Mouse (Mus musculus) lung, postnatal 10 days (tissue): ENCODE data around the gene Dpy19l2.
A peak's percentile ranks its signal among the peaks of the same experiment; 100 is the strongest.
"Not testable (repeated sequence)": the region's sequence is repeated elsewhere in the genome, so short reads cannot be mapped to it uniquely, and the experiment has no call there.

Experiments used
- DNase-seq: peaks from one replicate; pipeline ENCODE4 v3.0.0; 2021

Gene Dpy19l2

DNA sequence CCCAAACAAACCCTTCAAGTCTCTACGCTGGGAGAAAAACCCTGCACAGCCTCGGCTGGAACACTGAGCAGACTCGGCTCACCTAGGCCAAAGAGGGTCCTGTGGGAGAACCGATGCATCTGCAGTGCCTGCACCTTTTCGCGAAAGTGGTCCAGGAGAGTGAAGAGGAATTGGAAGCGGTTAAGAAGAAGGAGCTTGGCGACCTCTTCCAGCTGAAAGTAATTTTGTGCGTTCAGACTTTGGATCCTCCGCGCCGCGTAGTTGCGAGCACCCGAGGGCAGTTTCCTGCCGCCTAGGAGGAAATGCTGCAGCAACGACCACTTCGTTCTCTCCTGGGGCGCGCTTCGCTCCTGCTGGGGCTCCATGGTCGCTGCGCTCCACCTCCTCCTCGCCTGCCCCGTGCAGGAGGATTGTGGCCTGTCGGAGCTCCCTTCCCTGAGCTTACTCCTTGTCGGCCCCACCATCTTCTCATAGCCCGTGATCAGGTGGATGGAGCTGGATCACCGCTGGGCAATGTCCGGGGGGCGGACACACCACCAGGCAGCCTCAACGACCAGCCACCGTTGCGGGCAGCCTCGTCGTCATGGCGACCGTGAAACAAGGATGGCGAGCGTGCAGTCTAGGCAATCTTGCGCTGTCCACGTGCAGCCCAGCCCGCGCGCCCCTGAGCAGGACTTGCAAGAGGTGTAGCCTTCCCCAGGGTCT is at the start of gene Dpy19l2:
Gene Dpy19l2 (minus strand): TSS at position 594 of the 705 bp plus-strand sequence.
- peak; percentile 15 for DNase-seq

DNA sequence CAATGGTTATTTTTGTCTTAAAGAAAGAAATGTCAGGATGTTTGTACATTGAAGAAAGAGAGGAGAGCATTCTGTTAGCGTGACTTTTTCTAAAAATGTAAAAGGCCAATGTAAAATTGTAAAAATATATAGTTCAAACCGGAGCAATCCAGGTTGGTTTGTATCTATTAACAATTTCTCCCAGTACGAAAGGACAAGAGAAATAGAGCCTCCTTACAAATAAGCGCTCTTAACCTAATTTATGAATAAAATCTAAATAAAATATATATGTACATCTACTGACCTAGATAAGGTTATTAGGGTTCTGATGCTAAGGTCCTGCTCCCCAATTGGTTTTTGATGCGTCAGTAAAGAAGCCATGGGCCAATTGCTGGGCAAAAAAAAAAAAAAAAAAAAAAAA is 48.9 kb upstream of the Dpy19l2 start:
- no peak for DNase-seq

DNA sequence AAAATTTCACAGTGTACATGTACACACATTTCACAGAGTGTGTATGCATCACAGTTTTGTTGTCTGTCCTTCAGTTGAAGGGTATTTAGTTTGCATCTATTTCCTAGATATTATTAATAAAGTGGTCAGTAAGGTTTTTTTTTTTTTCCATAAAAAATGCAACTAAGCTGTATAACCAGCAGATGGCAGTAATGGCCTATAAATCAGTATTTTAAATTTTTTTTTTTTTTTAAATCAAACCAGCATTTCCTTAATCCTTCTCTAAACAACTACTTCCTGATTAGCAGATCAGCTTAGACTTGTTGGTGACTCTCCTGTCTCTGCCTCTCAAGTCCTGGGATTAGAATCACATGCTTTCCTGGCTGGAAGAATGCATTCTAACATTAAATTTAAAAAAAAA is 5.2 kb upstream of the Dpy19l2 start:
- no peak for DNase-seq

DNA sequence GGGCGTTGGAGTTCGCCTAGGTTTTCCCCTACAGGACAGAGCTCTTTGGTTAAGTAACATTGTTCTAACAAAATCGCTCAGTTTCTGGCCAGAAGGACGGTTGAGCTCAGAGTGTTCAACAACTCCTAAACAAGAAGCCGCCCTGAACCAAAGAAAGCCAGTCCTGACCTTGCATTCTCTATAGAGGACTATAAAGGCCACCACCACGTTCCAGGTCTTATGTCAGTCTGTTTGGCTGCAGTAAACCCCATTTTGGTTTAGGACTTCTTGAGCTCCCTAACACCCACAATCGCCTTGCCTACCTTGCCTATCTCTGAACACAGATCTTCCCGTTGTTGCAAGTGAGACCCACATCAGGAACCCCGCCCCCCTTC is 299 bp upstream of the Dpy19l2 start:
- peak; percentile 4 for DNase-seq

DNA sequence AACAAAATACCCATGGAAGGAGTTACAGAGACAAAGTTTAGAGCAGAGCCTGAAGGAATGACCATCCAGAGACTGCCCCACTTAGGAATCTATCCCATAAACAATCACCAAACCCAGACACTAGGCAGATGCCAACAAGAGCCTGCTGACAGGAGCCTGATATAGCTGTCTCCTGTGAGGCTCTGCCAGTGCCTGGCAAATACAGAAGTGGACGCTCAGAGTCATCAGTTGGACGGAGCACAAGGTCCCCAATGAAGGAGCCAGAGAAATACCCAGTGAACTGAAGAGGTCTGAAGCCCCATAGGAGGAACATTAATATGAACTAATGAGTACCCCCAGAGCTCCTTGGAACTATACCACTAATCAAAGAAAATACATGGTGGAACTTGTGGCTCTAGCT is 58.8 kb downstream of the Dpy19l2 start:
- DNase-seq: not testable (repeated sequence)

DNA sequence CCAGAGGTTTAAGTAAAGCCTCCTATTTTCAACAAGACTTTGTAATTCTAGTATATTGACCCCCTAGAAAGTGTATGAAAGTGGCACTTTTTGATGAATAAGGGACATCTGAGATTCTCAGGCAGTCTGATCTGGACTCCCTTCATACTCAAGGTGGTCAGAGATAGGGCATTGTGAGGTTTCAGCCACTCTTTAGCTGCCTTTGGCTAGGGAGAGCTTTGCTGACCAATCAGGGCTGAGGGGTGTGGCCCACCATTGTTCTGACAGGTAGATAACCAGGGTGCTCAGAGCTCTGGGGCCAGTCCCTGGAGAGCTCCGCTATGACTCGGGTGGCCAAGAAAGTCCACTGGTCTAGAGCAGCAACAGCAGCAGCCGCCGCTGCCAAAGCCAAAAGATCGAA is 71.2 kb downstream of the Dpy19l2 start, which contains the start of gene Cypt4:
Gene Cypt4 (plus strand): TSS at position 301 of the 400 bp plus-strand sequence.
- no peak for DNase-seq

DNA sequence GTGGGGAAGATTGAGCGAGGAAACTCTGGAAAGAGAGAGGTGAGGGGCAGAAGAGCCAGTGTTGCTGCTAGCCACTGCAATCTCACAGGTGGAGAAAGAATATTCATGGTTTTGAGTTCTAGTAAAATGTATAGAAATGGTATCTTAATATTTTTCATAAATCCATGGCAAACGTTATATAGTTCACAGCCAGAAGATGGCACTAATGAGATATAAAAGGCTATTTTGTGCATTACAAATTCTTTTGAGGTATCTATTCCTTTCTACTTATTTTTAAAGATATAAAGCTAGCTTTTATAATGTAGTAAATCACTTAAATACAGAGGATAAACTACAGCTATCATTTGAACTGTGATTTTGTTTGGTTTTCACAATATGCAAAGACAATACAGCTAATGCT is 157.9 kb downstream of the Dpy19l2 start:
- no peak for DNase-seq

DNA sequence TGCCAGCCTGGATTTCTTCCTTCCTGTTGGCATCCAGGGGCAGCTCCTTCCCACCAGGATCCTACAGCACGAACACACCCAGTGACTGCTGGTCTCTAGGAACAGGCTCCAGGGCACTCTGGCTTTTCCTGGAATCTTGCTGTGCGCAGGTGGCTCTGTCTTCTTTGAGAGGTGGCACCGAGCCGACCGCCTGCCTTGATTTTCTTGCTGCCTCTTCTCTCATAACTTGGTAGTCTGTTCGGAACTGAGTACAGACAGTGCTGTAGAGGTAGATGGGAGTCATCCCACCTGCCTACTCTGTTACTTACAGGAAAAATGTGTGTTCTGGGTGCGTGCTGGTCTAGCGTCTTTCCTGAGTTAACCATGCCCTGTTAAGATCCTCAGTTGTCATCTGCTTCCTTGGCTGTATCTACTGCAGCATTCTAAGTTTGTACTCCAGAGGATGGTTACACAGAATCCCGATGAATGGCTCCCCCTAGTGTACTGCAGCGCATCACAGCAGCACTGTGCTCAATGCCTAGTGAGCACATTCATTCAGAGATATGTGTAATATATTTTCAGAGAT is 179.4 kb downstream of the Dpy19l2 start:
- DNase-seq: peak; percentile 76

DNA sequence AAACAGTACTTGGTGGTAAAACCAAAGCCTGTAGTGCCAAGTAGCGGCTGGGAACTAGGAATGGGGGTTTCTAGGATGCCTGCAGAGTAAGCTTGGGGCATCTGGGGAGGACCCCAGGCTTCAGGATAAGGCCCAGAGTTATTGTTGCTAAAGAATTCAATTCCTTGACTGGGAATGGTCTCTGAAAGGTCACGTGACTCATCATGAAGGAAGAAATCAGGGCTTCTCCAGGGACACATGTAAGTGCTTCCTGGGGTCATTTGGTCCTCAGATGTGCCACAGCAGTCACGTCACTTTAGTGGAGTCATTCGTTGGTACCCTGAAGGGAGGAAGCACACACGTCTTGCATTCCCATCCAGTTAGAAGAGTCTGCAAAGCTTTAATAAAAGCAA is 182.0 kb downstream of the Dpy19l2 start:
- no peak for DNase-seq

DNA sequence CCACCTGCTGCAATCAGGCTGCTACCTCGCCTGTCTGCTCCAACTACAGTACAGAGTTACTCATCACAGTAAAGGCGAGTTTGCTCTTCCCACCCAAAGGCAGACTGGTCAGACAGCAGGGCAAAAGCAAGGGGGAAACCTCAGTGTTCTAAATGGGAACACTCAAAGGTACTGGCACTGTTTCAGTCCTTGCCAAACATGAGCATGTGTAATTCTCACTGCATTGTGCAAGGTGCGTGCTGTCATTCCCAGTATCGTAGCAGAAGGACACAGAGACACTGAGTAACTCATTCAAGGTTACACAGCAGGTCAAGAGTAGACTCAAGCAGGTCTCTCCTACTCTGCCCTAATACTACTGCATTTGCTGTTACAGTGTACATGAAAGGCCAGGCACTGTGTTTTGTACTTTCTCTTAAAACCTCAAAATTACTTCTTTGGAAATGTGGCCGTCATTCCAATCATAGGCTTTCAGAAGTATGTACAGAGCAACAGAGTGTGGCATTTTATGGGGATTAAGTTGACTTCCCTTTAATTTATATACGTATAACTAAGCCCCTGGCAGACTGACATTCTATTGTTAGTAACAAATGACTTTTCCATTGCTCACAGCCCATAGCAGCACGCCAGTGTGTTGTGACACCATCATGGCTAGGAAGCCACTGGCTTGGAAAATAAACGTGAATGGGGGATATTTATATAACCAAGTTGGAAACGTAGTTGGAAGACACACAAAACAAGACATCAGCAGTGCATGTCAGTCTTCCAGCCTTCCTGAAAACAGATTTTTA is 182.6 kb downstream of the Dpy19l2 start:
- no peak for DNase-seq

DNA sequence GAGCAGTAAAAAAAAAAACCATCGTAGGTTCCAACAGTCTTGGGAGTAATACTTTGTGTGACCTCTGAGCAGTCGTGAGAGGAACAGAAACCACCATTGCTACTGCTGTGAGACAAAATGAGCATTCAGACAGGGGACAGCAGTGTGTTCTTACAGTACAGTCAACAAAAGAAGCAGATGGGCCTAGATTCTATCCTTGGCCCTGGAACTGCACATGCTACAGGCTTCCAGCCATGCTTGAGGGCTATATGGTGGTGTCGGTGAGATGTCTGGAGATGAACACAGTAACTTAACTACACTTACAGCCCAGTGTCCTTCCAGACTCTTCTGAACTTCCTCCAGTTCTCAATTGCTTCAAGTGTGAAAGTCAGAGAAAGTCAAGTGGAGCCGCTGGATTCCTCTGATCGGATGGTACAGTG is 184.0 kb downstream of the Dpy19l2 start:
- DNase-seq: no peak

DNA sequence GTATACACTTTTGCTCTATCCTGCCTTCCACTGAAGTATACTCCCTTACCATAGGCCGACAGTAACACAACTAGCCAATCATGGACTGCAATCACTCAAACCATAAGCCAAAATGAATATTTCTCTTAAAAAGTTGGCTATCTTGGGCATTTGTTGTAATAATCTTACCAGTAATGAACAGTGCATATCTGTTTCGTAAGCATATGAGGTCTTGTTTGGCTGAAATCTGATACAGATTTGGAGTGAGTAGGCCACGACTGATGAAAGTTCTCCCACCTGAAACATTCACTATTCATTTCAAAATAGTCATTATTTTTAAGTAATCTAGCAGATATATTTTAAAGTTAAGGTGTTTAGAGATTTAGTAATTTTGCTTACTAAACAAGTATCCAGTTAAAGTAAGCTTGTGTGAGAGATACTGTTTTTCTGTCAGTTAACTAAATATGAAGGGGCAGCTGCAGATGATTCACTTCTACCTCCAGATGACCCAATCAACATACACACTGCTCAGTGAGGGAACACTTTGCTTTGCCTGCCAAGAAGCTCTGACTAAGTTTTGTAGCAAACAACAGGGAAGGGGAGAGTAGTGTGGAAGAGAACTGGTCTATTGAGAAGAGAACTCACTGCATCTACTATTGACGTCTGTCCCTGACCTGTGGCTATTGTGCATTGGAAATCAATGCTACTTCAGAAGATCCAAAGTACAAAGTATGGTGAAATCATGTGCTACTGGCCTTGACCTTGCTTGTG is 184.5 kb downstream of the Dpy19l2 start:
- DNase-seq: no peak

DNA sequence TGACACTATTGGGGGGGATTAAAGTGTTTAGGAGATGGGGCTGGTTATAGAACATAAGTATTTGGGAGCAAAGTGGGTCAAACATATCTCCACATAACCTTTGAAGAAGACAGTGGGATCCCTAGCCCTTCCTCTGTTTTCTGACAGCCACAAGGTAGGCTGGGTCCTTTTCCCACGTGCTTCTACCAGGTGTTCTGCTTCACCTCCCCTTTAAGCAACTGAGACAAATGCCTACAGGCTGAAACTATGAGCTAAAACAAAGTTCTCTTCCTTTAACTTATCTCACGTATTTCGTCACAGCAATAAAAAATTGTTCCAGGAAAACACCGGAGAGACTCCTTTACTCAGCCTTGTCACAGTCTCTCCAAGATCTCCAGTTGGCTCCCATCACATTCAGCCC is 187.2 kb downstream of the Dpy19l2 start:
- DNase-seq: no peak
